16 mouse cellular contexts compared by ENCODE assay signal in genomic region chr16:24418022-24418421, GRCm38 (mm10). TPM values are rescaled to one million over a fixed set of nuclear protein-coding genes. Genes with fewer than 3 reads are reported as not detected.
DNase-seq lines count a peak whose midpoint lies in the region; ATAC-seq and TF ChIP-seq lines count a peak whose summit lies in the region.
"Had no signal": no experiment of that assay in that cellular context is flagged by ENCODE, and none has a peak within 500 bp of the region (broad histone marks: within the 10 kb centered on the region; RNA-seq: fewer than 3 reads in every experiment).

No protein-coding gene starts in this region.

- intact Hi-C loops in gastrocnemius, adult 2 months (cut with DNase I) = no loop called here

- TF ChIP-seq CTCF in gastrocnemius, adult 2 months (IDR thresholded peaks at IDR 0.05) = no peak
- TF ChIP-seq CTCF in intestine, postnatal 0 days (IDR thresholded peaks at IDR 0.05; ENCODE audit: low read depth) = no peak
- TF ChIP-seq CTCF in liver, postnatal 0 days (IDR thresholded peaks at IDR 0.05; ENCODE audit: low read depth) = no peak
- TF ChIP-seq CTCF in layer of hippocampus, adult 2 months (conservative IDR thresholded peaks at IDR 0.05) = no peak

- H3K27ac ChIP-seq in gastrocnemius, adult 2 months = peak overlapping the region; percentile 73
- peak overlapping the region; percentile 85 for H3K27ac ChIP-seq in heart, embryonic 12.5 days (ENCODE audit: poor library complexity, severe bottlenecking)
- peak overlapping the region; percentile 23; the same call in 1 of the 2 replicates for H3K27ac ChIP-seq in intestine, postnatal 0 days (ENCODE audit: low read depth, low read length)
- H3K27ac ChIP-seq in liver, postnatal 0 days (ENCODE audit: low read depth) = no peak overlapping the region
- H3K27ac ChIP-seq in layer of hippocampus, adult 2 months = no peak overlapping the region
- H3K27ac ChIP-seq: liver, embryonic 15.5 days; midbrain, embryonic 13.5 days had no signal

- WGBS in heart, embryonic 12.5 days = 41% methylated on average over 4 of the region's 4 CpGs
- WGBS in intestine, postnatal 0 days = 63% methylated on average over 4 of the region's 4 CpGs
- 78% methylated on average over 4 of the region's 4 CpGs for WGBS in liver, postnatal 0 days (ENCODE audit: insufficient replicate concordance)

- peak overlapping the region; percentile 13; the same call in 1 of the 2 replicates for H3K4me2 ChIP-seq in heart, embryonic 12.5 days
- no peak overlapping the region for H3K4me2 ChIP-seq in intestine, postnatal 0 days (replicated peaks; ENCODE audit: low read depth)
- peak overlapping the region; percentile 1 for H3K4me2 ChIP-seq in myocyte (ENCODE audit: low read depth)
- no peak overlapping the region for H3K4me2 ChIP-seq in liver, postnatal 0 days (ENCODE audit: low read depth, low read length)
- H3K4me2 ChIP-seq: liver, embryonic 15.5 days; midbrain, embryonic 13.5 days had no signal

- no peak for DNase-seq in gastrocnemius, adult 2 months
- DNase-seq in gastrocnemius, postnatal 10 days = no peak
- DNase-seq in liver, postnatal 0 days = no peak
- DNase-seq in layer of hippocampus, adult 2 months (ENCODE audit: low spot score in 2 of 2) = no peak
- DNase-seq in adrenal gland, adult 2 months = no peak
- DNase-seq: adrenal gland, postnatal 25 days; kidney, postnatal 10 days; layer of hippocampus, adult 9-11 months; right cerebral cortex, postnatal 25 days; thymus, postnatal 36 days had no signal

- H3K9ac ChIP-seq in heart, embryonic 12.5 days = 0 out of 2 replicates have a peak overlapping the region, but pooled peaks have one; percentile 0
- no peak overlapping the region for H3K9ac ChIP-seq in intestine, postnatal 0 days (ENCODE audit: low read depth, low read length)
- H3K9ac ChIP-seq in liver, postnatal 0 days (replicated peaks) = no peak overlapping the region
- H3K9ac ChIP-seq: liver, embryonic 15.5 days; midbrain, embryonic 13.5 days had no signal

- TF ChIP-seq EP300 in liver, postnatal 0 days (IDR thresholded peaks at IDR 0.05; ENCODE audit: low read depth) = no peak

- H3ac ChIP-seq in myocyte (ENCODE audit: control insufficient read depth, insufficient read length) = no peak overlapping the region

- peaks cover 60% of the 10 kb centered on the region for H3K4me1 ChIP-seq in heart, embryonic 12.5 days (replicated peaks)
- H3K4me1 ChIP-seq in intestine, postnatal 0 days (replicated peaks; ENCODE audit: control insufficient read depth, insufficient read depth, low read length) = no peaks in the 10 kb centered on the region; the same call in 1 of the 2 replicates
- H3K4me1 ChIP-seq in liver, postnatal 0 days (ENCODE audit: insufficient read depth) = peaks cover 5% of the 10 kb centered on the region

- H3K36me3 ChIP-seq in heart, embryonic 12.5 days = peaks cover 26% of the 10 kb centered on the region
- H3K36me3 ChIP-seq in intestine, postnatal 0 days (ENCODE audit: control insufficient read depth, insufficient read depth) = peaks cover 5% of the 10 kb centered on the region; the same call in 1 of the 2 replicates
- H3K36me3 ChIP-seq in myocyte (ENCODE audit: control insufficient read depth, insufficient read depth) = peaks cover 3% of the 10 kb centered on the region
- H3K36me3 ChIP-seq in liver, postnatal 0 days (replicated peaks; ENCODE audit: insufficient read depth, low read length) = no peaks in the 10 kb centered on the region
- H3K36me3 ChIP-seq: liver, embryonic 15.5 days; midbrain, embryonic 13.5 days had no signal

- H3K79me2 ChIP-seq in myocyte (ENCODE audit: control insufficient read depth, insufficient read depth) = peaks cover 43% of the 10 kb centered on the region

- H3K9me3 ChIP-seq in heart, embryonic 12.5 days (replicated peaks) = no peaks in the 10 kb centered on the region
- H3K9me3 ChIP-seq in intestine, postnatal 0 days (ENCODE audit: control insufficient read depth) = no peaks in the 10 kb centered on the region
- no peaks in the 10 kb centered on the region for H3K9me3 ChIP-seq in liver, postnatal 0 days (ENCODE audit: low read length)
- H3K9me3 ChIP-seq: liver, embryonic 15.5 days; midbrain, embryonic 13.5 days had no signal

- no peak for TF ChIP-seq POLR2A in myocyte (IDR thresholded peaks at IDR 0.05; ENCODE audit: insufficient read length, low read depth)

- H3K27me3 ChIP-seq in heart, embryonic 12.5 days (replicated peaks) = no peaks in the 10 kb centered on the region
- no peaks in the 10 kb centered on the region for H3K27me3 ChIP-seq in intestine, postnatal 0 days (replicated peaks; ENCODE audit: control insufficient read depth, insufficient read depth, low read length)
- no peaks in the 10 kb centered on the region for H3K27me3 ChIP-seq in myocyte (ENCODE audit: control insufficient read depth, insufficient read depth, insufficient read length)
- H3K27me3 ChIP-seq in liver, postnatal 0 days (ENCODE audit: insufficient read depth, low read length) = no peaks in the 10 kb centered on the region
- H3K27me3 ChIP-seq: liver, embryonic 15.5 days; midbrain, embryonic 13.5 days had no signal

- H3K4me3 ChIP-seq in gastrocnemius, adult 2 months = no peak overlapping the region
- H3K4me3 ChIP-seq in heart, embryonic 12.5 days = no peak overlapping the region
- H3K4me3 ChIP-seq in intestine, postnatal 0 days (ENCODE audit: low read depth, low read length) = no peak overlapping the region
- no peak overlapping the region for H3K4me3 ChIP-seq in myocyte
- no peak overlapping the region for H3K4me3 ChIP-seq in liver, postnatal 0 days (ENCODE audit: low read depth, low read length)
- H3K4me3 ChIP-seq in layer of hippocampus, adult 2 months = no peak overlapping the region
- H3K4me3 ChIP-seq: liver, embryonic 15.5 days; midbrain, embryonic 13.5 days had no signal

- peak; percentile 61; the same call in 1 of the 2 replicates for ATAC-seq in heart, embryonic 12.5 days (ENCODE audit: insufficient number of reproducible peaks, low FRiP score)
- ATAC-seq in intestine, postnatal 0 days = no peak
- no peak for ATAC-seq in liver, postnatal 0 days
- ATAC-seq: forebrain, embryonic 16.5 days; midbrain, embryonic 13.5 days had no signal

TF ChIP-seq in myocyte, 11 proteins besides CTCF, POLR2A, EP300 and RAD21:
- TF ChIP-seq TCF3 (IDR thresholded peaks at IDR 0.05; ENCODE audit: insufficient read length, low read depth) = no peak
- TF ChIP-seq MYOD1 (IDR thresholded peaks at IDR 0.05; ENCODE audit: control insufficient read depth in 1 of 3, insufficient read length in 2 of 3, low read depth in 2 of 3) = no peak
- TF ChIP-seq USF1 (IDR thresholded peaks at IDR 0.05; ENCODE audit: low read depth) = no peak
- TF ChIP-seq REST (IDR thresholded peaks at IDR 0.05; ENCODE audit: insufficient read depth, insufficient read length) = no peak
- no peak for TF ChIP-seq MAX (IDR thresholded peaks at IDR 0.05; ENCODE audit: low read depth)
- no peak for TF ChIP-seq E2F4 (IDR thresholded peaks at IDR 0.05; ENCODE audit: insufficient read depth)
- TF ChIP-seq SRF (IDR thresholded peaks at IDR 0.05; ENCODE audit: control insufficient read depth, insufficient read length, low read depth) = no peak
- no peak for TF ChIP-seq MYOG (IDR thresholded peaks at IDR 0.05; ENCODE audit: control insufficient read depth in 1 of 3, insufficient read depth in 1 of 3, insufficient read length in 2 of 3, low read depth in 2 of 3)
- TF ChIP-seq TCF12 (IDR thresholded peaks at IDR 0.05; ENCODE audit: insufficient read depth, poor library complexity, severe bottlenecking) = no peak
- TF ChIP-seq CEBPB (IDR thresholded peaks at IDR 0.05; ENCODE audit: insufficient read depth, poor library complexity, severe bottlenecking) = no peak
- no peak for TF ChIP-seq POLR2AphosphoS2 (IDR thresholded peaks at IDR 0.05; ENCODE audit: insufficient read length, low read depth)

RNA-seq across cellular contexts. Expression of gene Lpp, which starts 24.7 kb away (rescaled TPM):
- 10 to 100 TPM; 17.7 to 18.0 TPM for total RNA-seq in gastrocnemius, adult 2 months (2021)
- total RNA-seq in gastrocnemius, postnatal 10 days (2021) = 10 to 100 TPM; 34.6 to 45.1 TPM
- polyA plus RNA-seq in heart, embryonic 12.5 days (2016; fragmentation: Nextera tagmentation; extraction: Ambion mirVana) = 50.0 and 58.0 TPM in 2 replicates
- polyA plus RNA-seq in intestine, postnatal 0 days (2015; fragmentation: Nextera tagmentation; extraction: Ambion mirVana) = 32.8 and 37.5 TPM in 2 replicates
- polyA plus RNA-seq in myocyte (2012; fragmentation: generic; extraction: Trizol) = 4.8 TPM
- 9.1 and 10.7 TPM in 2 replicates for polyA plus RNA-seq in liver, postnatal 0 days (2015; fragmentation: Nextera tagmentation; extraction: Ambion mirVana)
- 10 to 100 TPM; 10.1 to 10.5 TPM for total RNA-seq in layer of hippocampus, adult 2 months (2021)
- 10 to 100 TPM; 35.1 to 94.8 TPM for total RNA-seq in adrenal gland, adult 2 months (2021)
- polyA plus RNA-seq in adrenal gland, adult 2 months (2012; rRNA removed) = 15.0 and 32.3 TPM in 2 replicates

Comparison
In these comparisons a context has a peak if more than half of its experiments do, and no peak if none do; other contexts are left out.
1. H3K27ac ChIP-seq: peak in gastrocnemius, adult 2 months (single experiment), heart, embryonic 12.5 days (single experiment) and intestine, postnatal 0 days (single experiment); none in liver, postnatal 0 days (single experiment) and layer of hippocampus, adult 2 months (single experiment).
2. H3K4me2 ChIP-seq: peak in heart, embryonic 12.5 days (single experiment) and myocyte (single experiment); none in intestine, postnatal 0 days (single experiment) and liver, postnatal 0 days (single experiment).